Mouse (Mus musculus) left cerebral cortex, postnatal 14 days (tissue): Measurements from ENCODE around the gene Try5. TPM values are rescaled to one million over a fixed set of nuclear protein-coding genes. Genes with fewer than 3 reads are reported as not detected.
"Not testable (repeated sequence)": the region's sequence is repeated elsewhere in the genome, so short reads cannot be mapped to it uniquely, and the experiment has no call there.

Source experiments
- DNase-seq, 2 experiments: peaks; one replicate each; pipeline ENCODE4 v3.0.0; 2021 to 2022; ENCODE audit warnings: low spot score in 2 of 2, mixed read lengths in 1 of 2
- intact Hi-C: fragments of 180-260 bp; cut with DNase I; formaldehyde crosslinking; loops from one replicate; pipeline ENCODE4 v1.15.1; 2025
- long read RNA-seq, 2 experiments: library from polyadenylated mRNA; stranded (forward); transcript quantifications; one replicate each; pipeline ENCODE4 v2.0.0; 2021
- total RNA-seq, 2 experiments: library from RNA; stranded (reverse); gene quantifications; 2 replicates each; pipeline ENCODE4 v1.2.3; 2021

Try5 gene
- not detected for total RNA-seq
- long read RNA-seq, experiment 1, result 0 reads
- long read RNA-seq, experiment 2, result 0 reads

- intact Hi-C loops, result not testable (repeated sequence)
Observed at GRCm38 (mm10) chr6:41316741-41317140, at the start of gene Try5. TSS of gene Try5 (minus strand) at chr6:41316841.

GRCm38 (mm10) chr6:41353932-41354331 lies 37.3 kb upstream of the Try5 start, which contains the start of gene Try10:
TSS of gene Try10 (plus strand) at chr6:41354105.
- intact Hi-C loops, result loop anchor here (10.0 kb wide), 1 partner anchor 61 kb away; no protein-coding TSS in a partner anchor
- DNase-seq, result no peak

More at GRCm38 (mm10) chr6:41316741-41317140, at the start of gene Try5:
- DNase-seq, result not testable (repeated sequence)

GRCm38 (mm10) chr6:41301969-41302368 lies 14.7 kb downstream of the Try5 start, which contains the start of gene Try4:
TSS of gene Try4 (plus strand) at chr6:41302269.
- intact Hi-C loops, result no loop called here
- no peak for DNase-seq

- DNase-seq, result no peak
- intact Hi-C loops, result no loop called here
Observed at GRCm38 (mm10) chr6:41298255-41298654, 18.4 kb downstream of the Try5 start.

GRCm38 (mm10) chr6:41266140-41266539 lies 50.5 kb downstream of the Try5 start:
- DNase-seq, result peak in 1 of 2 experiments; percentile 35
- intact Hi-C loops, result no loop called here

- DNase-seq, result peak in 1 of 2 experiments; percentile 17
- intact Hi-C loops, result loop anchor here (5.0 kb wide), 1 partner anchor 265 kb away; no protein-coding TSS in a partner anchor
Observed at GRCm38 (mm10) chr6:41262796-41263195, 53.8 kb downstream of the Try5 start.

Other genes starting within 250 kb of the Try5 start
- not detected for gene Try4, start 14.6 kb downstream of the Try5 start, total RNA-seq
- not detected for gene Try10, start 37.3 kb upstream of the Try5 start, total RNA-seq
- not detected for gene Prss3, start 60.8 kb upstream of the Try5 start, total RNA-seq
- not detected for gene Gm5771, start 75.5 kb upstream of the Try5 start, total RNA-seq
- under 1 TPM in 1 of 2 experiments, not detected in 1; 0.70 TPM for gene Gm10334, start 129.3 kb upstream of the Try5 start, total RNA-seq
- not detected for gene Prss1, start 142.1 kb upstream of the Try5 start, total RNA-seq
- not detected for gene Prss2, start 204.9 kb upstream of the Try5 start, total RNA-seq